Comparison of ENCODE assay signal across 18 mouse cellular contexts in the genomic region with DNA sequence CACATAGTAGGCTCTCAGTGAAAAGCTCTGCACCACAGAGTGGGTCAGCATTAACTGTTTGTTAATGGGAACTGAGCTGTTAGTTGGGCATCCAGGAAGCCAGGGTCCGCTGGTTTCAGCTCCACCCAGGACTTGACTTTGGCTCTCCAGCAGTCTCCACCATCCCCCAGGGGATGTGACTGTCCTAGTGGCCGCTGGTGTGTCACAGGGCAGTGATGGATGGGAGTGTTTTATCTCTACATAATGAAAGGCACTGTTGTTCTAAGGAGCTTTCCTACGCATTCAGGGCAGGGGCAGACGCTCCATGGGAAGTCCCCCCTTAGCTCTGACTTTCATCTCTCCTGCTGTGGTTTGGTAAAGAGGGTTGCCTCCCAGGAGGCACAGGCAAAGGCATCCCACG.
DNase-seq lines count a peak whose midpoint lies in the region; ATAC-seq and TF ChIP-seq lines count a peak whose summit lies in the region.
"Had no signal": no experiment of that assay in that cellular context is flagged by ENCODE, and none has a peak within 500 bp of the region (broad histone marks: within the 10 kb centered on the region; RNA-seq: fewer than 3 reads in every experiment).

No protein-coding gene starts in this region.

- no peak overlapping the region for H3K27ac ChIP-seq in kidney, postnatal 0 days
- H3K27ac ChIP-seq in midbrain, embryonic 12.5 days (replicated peaks): peak overlapping the region; percentile 39; the same call in 1 of the 2 replicates
- H3K27ac ChIP-seq: embryonic facial prominence, embryonic 13.5 days; hindbrain, embryonic 15.5 days; limb, embryonic 15.5 days had no signal

- no peak overlapping the region for H3K9ac ChIP-seq in kidney, postnatal 0 days (ENCODE audit: low read depth, low read length)
- H3K9ac ChIP-seq in midbrain, embryonic 12.5 days (replicated peaks): no peak overlapping the region
- H3K9ac ChIP-seq: embryonic facial prominence, embryonic 13.5 days; hindbrain, embryonic 15.5 days; limb, embryonic 15.5 days had no signal

- H3K27me3 ChIP-seq in kidney, postnatal 0 days (ENCODE audit: insufficient read depth, low read length): no peaks in the 10 kb centered on the region
- no peaks in the 10 kb centered on the region; the same call in 1 of the 2 replicates for H3K27me3 ChIP-seq in midbrain, embryonic 12.5 days
- H3K27me3 ChIP-seq: hindbrain, embryonic 15.5 days had no signal

- ATAC-seq in kidney, postnatal 0 days (replicated peaks; ENCODE audit: low FRiP score, low read depth): no peak
- 0 out of 2 replicates have a peak, but pooled peaks have one; percentile 29 for ATAC-seq in midbrain, embryonic 12.5 days (ENCODE audit: low FRiP score, low read depth)
- ATAC-seq: forebrain, embryonic 14.5 days; intestine, postnatal 0 days; lung, postnatal 0 days had no signal

- no peaks in the 10 kb centered on the region for H3K9me3 ChIP-seq in kidney, postnatal 0 days (replicated peaks; ENCODE audit: low read length)
- no peaks in the 10 kb centered on the region for H3K9me3 ChIP-seq in midbrain, embryonic 12.5 days
- H3K9me3 ChIP-seq: hindbrain, embryonic 15.5 days; limb, embryonic 15.5 days had no signal

- peak; percentile 14 for DNase-seq in kidney, postnatal 0 days (ENCODE audit: low spot score)
- DNase-seq in kidney, adult 11 months: no peak
- DNase-seq in embryo, embryonic 9.5 days (ENCODE audit: extremely low spot score): peak; percentile 41
- DNase-seq in frontal cortex, adult 2 months (ENCODE audit: extremely low spot score in 1 of 2, low spot score in 1 of 2): no peak
- no peak for DNase-seq in cerebellum, adult 11-12 months
- DNase-seq in adrenal gland, adult 2 months: no peak
- DNase-seq: adrenal gland, postnatal 25 days; cerebellum, adult 18-20 months; cerebellum, postnatal 36 days; gastrocnemius, postnatal 36 days; kidney, postnatal 25 days had no signal

- H3K4me2 ChIP-seq in kidney, postnatal 0 days (ENCODE audit: low read length): no peak overlapping the region
- H3K4me2 ChIP-seq in midbrain, embryonic 12.5 days (replicated peaks): no peak overlapping the region; the same call in 1 of the 2 replicates
- H3K4me2 ChIP-seq: embryonic facial prominence, embryonic 13.5 days; hindbrain, embryonic 15.5 days; limb, embryonic 15.5 days had no signal

- no peaks in the 10 kb centered on the region for H3K4me1 ChIP-seq in kidney, postnatal 0 days (replicated peaks; ENCODE audit: insufficient read depth, low read length)
- peaks cover 35% of the 10 kb centered on the region for H3K4me1 ChIP-seq in midbrain, embryonic 12.5 days
- H3K4me1 ChIP-seq: embryonic facial prominence, embryonic 13.5 days; limb, embryonic 15.5 days had no signal

- H3K36me3 ChIP-seq in kidney, postnatal 0 days (ENCODE audit: insufficient read depth, low read length): no peaks in the 10 kb centered on the region
- no peaks in the 10 kb centered on the region for H3K36me3 ChIP-seq in midbrain, embryonic 12.5 days
- H3K36me3 ChIP-seq: embryonic facial prominence, embryonic 13.5 days; hindbrain, embryonic 15.5 days; limb, embryonic 15.5 days had no signal

- TF ChIP-seq CTCF in kidney, postnatal 0 days (IDR thresholded peaks at IDR 0.05; ENCODE audit: low read depth): no peak

- H3K4me3 ChIP-seq in kidney, postnatal 0 days (replicated peaks; ENCODE audit: low read depth, low read length): no peak overlapping the region
- H3K4me3 ChIP-seq in midbrain, embryonic 12.5 days: no peak overlapping the region
- H3K4me3 ChIP-seq: embryonic facial prominence, embryonic 13.5 days; hindbrain, embryonic 15.5 days; limb, embryonic 15.5 days had no signal

- 6% methylated on average over 5 of the region's 5 CpGs for WGBS in kidney, postnatal 0 days
- under 1% methylated on average over 5 of the region's 5 CpGs for WGBS in midbrain, embryonic 12.5 days

Comparison
In these comparisons a context has a peak if more than half of its experiments do, and no peak if none do; other contexts are left out.
1. DNase-seq: peak in kidney, postnatal 0 days (single experiment) and embryo, embryonic 9.5 days (single experiment); none in kidney, adult 11 months (single experiment), frontal cortex, adult 2 months (0 of 2), cerebellum, adult 11-12 months (single experiment) and adrenal gland, adult 2 months (single experiment).